Comparison of ENCODE assay signal across 9 mouse cellular contexts in genomic region chr14:122373458-122373857, GRCm38 (mm10).
DNase-seq lines count a peak whose midpoint lies in the region; ATAC-seq lines count a peak whose summit lies in the region.
"Had no signal": no experiment of that assay in that cellular context is flagged by ENCODE, and none has a peak within 500 bp of the region (broad histone marks: within the 10 kb centered on the region; RNA-seq: fewer than 3 reads in every experiment).

No protein-coding gene starts in this region.

- 0 out of 2 replicates have a peak overlapping the region, but pooled peaks have one; percentile 21 for H3K9ac ChIP-seq in hindbrain, embryonic 14.5 days
- H3K9ac ChIP-seq in neural tube, embryonic 11.5 days (ENCODE audit: low read length), result no peak overlapping the region
- H3K9ac ChIP-seq: heart, embryonic 15.5 days had no signal

- H3K36me3 ChIP-seq in heart, embryonic 10.5 days, result no peaks in the 10 kb centered on the region
- H3K36me3 ChIP-seq in hindbrain, embryonic 14.5 days (replicated peaks; ENCODE audit: control insufficient read depth, insufficient read depth), result no peaks in the 10 kb centered on the region
- H3K36me3 ChIP-seq in neural tube, embryonic 11.5 days (ENCODE audit: control insufficient read depth, insufficient read depth, low read length), result no peaks in the 10 kb centered on the region
- H3K36me3 ChIP-seq: heart, embryonic 15.5 days had no signal

- no peaks in the 10 kb centered on the region for H3K9me3 ChIP-seq in heart, embryonic 10.5 days
- H3K9me3 ChIP-seq in hindbrain, embryonic 14.5 days (ENCODE audit: control insufficient read depth, low read length), result no peaks in the 10 kb centered on the region
- no peaks in the 10 kb centered on the region for H3K9me3 ChIP-seq in neural tube, embryonic 11.5 days (ENCODE audit: control insufficient read depth, low read length)
- H3K9me3 ChIP-seq: heart, embryonic 15.5 days had no signal

- no peak overlapping the region; the same call in 1 of the 2 replicates for H3K4me3 ChIP-seq in heart, embryonic 10.5 days
- peak overlapping the region; percentile 13; the same call in 1 of the 2 replicates for H3K4me3 ChIP-seq in hindbrain, embryonic 14.5 days (replicated peaks; ENCODE audit: low read length)
- no peak overlapping the region for H3K4me3 ChIP-seq in neural tube, embryonic 11.5 days (ENCODE audit: low read depth, low read length)
- H3K4me3 ChIP-seq: heart, embryonic 15.5 days had no signal

- peak; percentile 63 for DNase-seq in heart, embryonic 10.5 days (ENCODE audit: low spot score)
- DNase-seq in heart, adult 8-10 months (ENCODE audit: low spot score), result no peak
- peak; percentile 71 for DNase-seq in embryo, embryonic 9.5 days (ENCODE audit: extremely low spot score)
- no peak for DNase-seq in hindbrain, embryonic 14.5 days (ENCODE audit: low spot score)
- peak; percentile 77 for DNase-seq in neural tube, embryonic 11.5 days (ENCODE audit: low spot score)
- no peak for DNase-seq in thymus, postnatal 14 days
- DNase-seq in layer of hippocampus, postnatal 14 days (ENCODE audit: low spot score in 2 of 2), result no peak
- DNase-seq in spleen, adult 12 weeks (ENCODE audit: low spot score), result no peak

- peak overlapping the region; percentile 37 for H3K4me2 ChIP-seq in hindbrain, embryonic 14.5 days (replicated peaks)
- H3K4me2 ChIP-seq in neural tube, embryonic 11.5 days (ENCODE audit: low read depth), result peak overlapping the region; percentile 20
- H3K4me2 ChIP-seq: heart, embryonic 15.5 days had no signal

- 51% methylated on average over 19 of the region's 19 CpGs for WGBS in heart, embryonic 10.5 days
- WGBS in hindbrain, embryonic 14.5 days, result 9% methylated on average over 19 of the region's 19 CpGs
- 17% methylated on average over 19 of the region's 19 CpGs for WGBS in neural tube, embryonic 11.5 days

- peaks cover 3% of the 10 kb centered on the region for H3K4me1 ChIP-seq in heart, embryonic 10.5 days
- H3K4me1 ChIP-seq in hindbrain, embryonic 14.5 days (replicated peaks; ENCODE audit: control insufficient read depth, insufficient read depth, low read length), result peaks cover 9% of the 10 kb centered on the region; the same call in 1 of the 2 replicates
- peaks cover 5% of the 10 kb centered on the region; the same call in 1 of the 2 replicates for H3K4me1 ChIP-seq in neural tube, embryonic 11.5 days (ENCODE audit: control insufficient read depth, insufficient read depth, low read length)
- H3K4me1 ChIP-seq: heart, embryonic 15.5 days had no signal

- peak; percentile 70 for ATAC-seq in hindbrain, embryonic 14.5 days (ENCODE audit: low FRiP score)
- peak; percentile 90 for ATAC-seq in neural tube, embryonic 11.5 days (ENCODE audit: insufficient read depth, low FRiP score, low TSS enrichment)

- H3K27ac ChIP-seq in heart, embryonic 10.5 days, result no peak overlapping the region
- H3K27ac ChIP-seq in hindbrain, embryonic 14.5 days, result peak overlapping the region; percentile 29; the same call in 1 of the 2 replicates
- H3K27ac ChIP-seq in neural tube, embryonic 11.5 days (ENCODE audit: low read depth, low read length), result no peak overlapping the region
- H3K27ac ChIP-seq: heart, embryonic 15.5 days had no signal

- H3K27me3 ChIP-seq in heart, embryonic 10.5 days (ENCODE audit: insufficient read depth, poor library complexity, severe bottlenecking), result no peaks in the 10 kb centered on the region; the same call in 1 of the 2 replicates
- peaks cover 69% of the 10 kb centered on the region for H3K27me3 ChIP-seq in hindbrain, embryonic 14.5 days (ENCODE audit: control insufficient read depth, insufficient read depth, low read length)
- 0 out of 2 replicates have a peak, but pooled peaks cover 5% of the 10 kb centered on the region for H3K27me3 ChIP-seq in neural tube, embryonic 11.5 days (ENCODE audit: control insufficient read depth, insufficient read depth, low read length)
- H3K27me3 ChIP-seq: heart, embryonic 15.5 days had no signal

Comparison
In these comparisons a context has a peak if more than half of its experiments do, and no peak if none do; other contexts are left out.
1. DNase-seq: peak in heart, embryonic 10.5 days (single experiment), embryo, embryonic 9.5 days (single experiment) and neural tube, embryonic 11.5 days (single experiment); none in heart, adult 8-10 months (single experiment), hindbrain, embryonic 14.5 days (single experiment), thymus, postnatal 14 days (single experiment), layer of hippocampus, postnatal 14 days (0 of 2) and spleen, adult 12 weeks (single experiment).